ENCODE assay signal across 24 mouse cellular contexts in genomic region chr6:148980495-148980894, GRCm38 (mm10). TPM values are rescaled to one million over a fixed set of nuclear protein-coding genes. Genes with fewer than 3 reads are reported as not detected.
DNase-seq lines count a peak whose midpoint lies in the region; ATAC-seq and TF ChIP-seq lines count a peak whose summit lies in the region.
"Had no signal": no experiment of that assay in that cellular context is flagged by ENCODE, and none has a peak within 500 bp of the region (broad histone marks: within the 10 kb centered on the region; RNA-seq: fewer than 3 reads in every experiment).

No protein-coding gene starts in this region.

- 44% methylated on average over 2 of the region's 3 CpGs for WGBS in embryonic facial prominence, embryonic 11.5 days
- WGBS in embryonic facial prominence, embryonic 10.5 days, result 62% methylated on average over 3 of the region's 3 CpGs
- 79% methylated on average over 3 of the region's 3 CpGs for WGBS in hindbrain, embryonic 12.5 days

- H3K9ac ChIP-seq in embryonic facial prominence, embryonic 11.5 days (replicated peaks; ENCODE audit: low read length), result no peak overlapping the region
- no peak overlapping the region for H3K9ac ChIP-seq in hindbrain, embryonic 12.5 days
- H3K9ac ChIP-seq: intestine, embryonic 15.5 days; liver, embryonic 14.5 days had no signal

- DNase-seq in embryonic facial prominence, embryonic 11.5 days (ENCODE audit: low spot score), result peak; percentile 22
- no peak for DNase-seq in embryonic facial prominence, embryonic 10.5 days (ENCODE audit: low spot score)
- DNase-seq in kidney, postnatal 36 days, result no peak
- no peak for DNase-seq in MN1 (ENCODE audit: low spot score)
- DNase-seq: adrenal gland, adult 2 months; adrenal gland, postnatal 36 days; cerebellum, adult 18-20 months; cerebellum, postnatal 10 days; heart, postnatal 14 days; kidney, postnatal 4 days; layer of hippocampus, adult 9-11 months; liver; lung, adult 2 months; thymus, adult 2 months; thymus, postnatal 4 days had no signal

- no peaks in the 10 kb centered on the region for H3K36me3 ChIP-seq in embryonic facial prominence, embryonic 11.5 days (replicated peaks; ENCODE audit: control insufficient read depth, insufficient read depth, low read depth, low read length)
- no peaks in the 10 kb centered on the region for H3K36me3 ChIP-seq in embryonic facial prominence, embryonic 10.5 days (replicated peaks)
- no peaks in the 10 kb centered on the region for H3K36me3 ChIP-seq in C2C12 (ENCODE audit: control insufficient read depth, insufficient read depth)
- no peaks in the 10 kb centered on the region for H3K36me3 ChIP-seq in hindbrain, embryonic 12.5 days
- H3K36me3 ChIP-seq: intestine, embryonic 15.5 days had no signal

- no peaks in the 10 kb centered on the region for H3K4me1 ChIP-seq in embryonic facial prominence, embryonic 11.5 days (ENCODE audit: control insufficient read depth, insufficient read depth, low read length)
- peaks cover 6% of the 10 kb centered on the region; the same call in 1 of the 2 replicates for H3K4me1 ChIP-seq in embryonic facial prominence, embryonic 10.5 days
- no peaks in the 10 kb centered on the region for H3K4me1 ChIP-seq in hindbrain, embryonic 12.5 days
- H3K4me1 ChIP-seq: intestine, embryonic 15.5 days had no signal

- no peak overlapping the region for H3K4me3 ChIP-seq in embryonic facial prominence, embryonic 11.5 days (ENCODE audit: low read depth, low read length)
- H3K4me3 ChIP-seq in embryonic facial prominence, embryonic 10.5 days, result no peak overlapping the region
- no peak overlapping the region for H3K4me3 ChIP-seq in C2C12 (ENCODE audit: insufficient read depth, poor library complexity, severe bottlenecking)
- H3K4me3 ChIP-seq in hindbrain, embryonic 12.5 days, result no peak overlapping the region
- H3K4me3 ChIP-seq: intestine, embryonic 15.5 days had no signal

- no peak overlapping the region for H3ac ChIP-seq in C2C12 (ENCODE audit: control insufficient read depth, insufficient read length, low read depth)

- H3K9me3 ChIP-seq in embryonic facial prominence, embryonic 11.5 days (replicated peaks; ENCODE audit: control insufficient read depth, low read length), result no peaks in the 10 kb centered on the region
- H3K9me3 ChIP-seq in embryonic facial prominence, embryonic 10.5 days, result no peaks in the 10 kb centered on the region
- no peaks in the 10 kb centered on the region for H3K9me3 ChIP-seq in hindbrain, embryonic 12.5 days (replicated peaks)
- H3K9me3 ChIP-seq: intestine, embryonic 15.5 days had no signal

- H3K27ac ChIP-seq in embryonic facial prominence, embryonic 11.5 days (replicated peaks; ENCODE audit: low read depth, low read length), result no peak overlapping the region
- H3K27ac ChIP-seq in embryonic facial prominence, embryonic 10.5 days (replicated peaks), result no peak overlapping the region
- no peak overlapping the region for H3K27ac ChIP-seq in hindbrain, embryonic 12.5 days
- H3K27ac ChIP-seq: hindbrain, postnatal 0 days; intestine, embryonic 15.5 days; liver, embryonic 14.5 days had no signal

- no peaks in the 10 kb centered on the region for H3K79me3 ChIP-seq in C2C12 (ENCODE audit: low read depth)

- TF ChIP-seq CTCF in C2C12 (IDR thresholded peaks at IDR 0.05; ENCODE audit: control insufficient read depth, insufficient read depth, insufficient read length), result no peak

- ATAC-seq in embryonic facial prominence, embryonic 11.5 days (replicated peaks; ENCODE audit: insufficient number of reproducible peaks, low FRiP score, low TSS enrichment, low read depth), result no peak
- peak; percentile 88 for ATAC-seq in common myeloid progenitor, adult 5-6 weeks (replicated peaks; ENCODE audit: low read depth, poor library complexity, severe bottlenecking)
- ATAC-seq in megakaryocyte, adult 5-6 weeks (ENCODE audit: poor library complexity, severe bottlenecking), result peak; percentile 51; the same call in 1 of the 2 replicates
- no peak for ATAC-seq in hindbrain, embryonic 12.5 days (ENCODE audit: low FRiP score)
- ATAC-seq: forebrain, embryonic 16.5 days; hindbrain, postnatal 0 days; intestine, embryonic 15.5 days had no signal

- no peaks in the 10 kb centered on the region for H3K27me3 ChIP-seq in embryonic facial prominence, embryonic 11.5 days (ENCODE audit: control insufficient read depth, insufficient read depth, low read length)
- no peaks in the 10 kb centered on the region for H3K27me3 ChIP-seq in embryonic facial prominence, embryonic 10.5 days (replicated peaks; ENCODE audit: low read depth, poor library complexity, severe bottlenecking)
- H3K27me3 ChIP-seq in C2C12 (ENCODE audit: control insufficient read depth, insufficient read depth, insufficient read length), result no peaks in the 10 kb centered on the region
- H3K27me3 ChIP-seq in hindbrain, embryonic 12.5 days, result no peaks in the 10 kb centered on the region
- H3K27me3 ChIP-seq: intestine, embryonic 15.5 days had no signal

- H3K79me2 ChIP-seq in C2C12 (ENCODE audit: control insufficient read depth, insufficient read depth), result no peaks in the 10 kb centered on the region

- no peak overlapping the region; the same call in 1 of the 2 replicates for H3K4me2 ChIP-seq in embryonic facial prominence, embryonic 11.5 days (ENCODE audit: low read depth, low read length)
- no peak overlapping the region for H3K4me2 ChIP-seq in hindbrain, embryonic 12.5 days (replicated peaks)
- H3K4me2 ChIP-seq: intestine, embryonic 15.5 days; midbrain, embryonic 11.5 days had no signal

TF ChIP-seq in C2C12, 6 proteins besides CTCF, POLR2A, EP300 and RAD21:
- TF ChIP-seq MYOD1 (IDR thresholded peaks at IDR 0.05; ENCODE audit: control insufficient read depth, insufficient read length, low read depth) (no peak), CEBPB (IDR thresholded peaks at IDR 0.05; ENCODE audit: low read depth) (peak; percentile 60), MAX (IDR thresholded peaks at IDR 0.05) (no peak)

RNA-seq across cellular contexts. Expression of gene Sinhcaf, which starts 34.2 kb away (rescaled TPM):
- 254 and 263 TPM in 2 replicates for polyA plus RNA-seq in embryonic facial prominence, embryonic 11.5 days (2014; fragmentation: Nextera tagmentation; extraction: Ambion mirVana)
- polyA plus RNA-seq in embryonic facial prominence, embryonic 10.5 days (2016; fragmentation: Nextera tagmentation; extraction: Ambion mirVana), result 306 and 334 TPM in 2 replicates
- polyA plus RNA-seq in C2C12 (2012; fragmentation: generic; extraction: Trizol), result 22.4 TPM
- total RNA-seq in common myeloid progenitor, adult 5-6 weeks (2017), result 115 and 126 TPM in 2 replicates
- total RNA-seq in megakaryocyte, adult 5-6 weeks (2015), result 12.4 and 16.8 TPM in 2 replicates
- total RNA-seq in megakaryocyte, adult 5-6 weeks (2017), result 31.7 and 33.8 TPM in 2 replicates
- polyA plus RNA-seq in hindbrain, embryonic 12.5 days (2016; fragmentation: Nextera tagmentation; extraction: Ambion mirVana), result 164 and 166 TPM in 2 replicates

Comparison
In these comparisons a context has a peak if more than half of its experiments do, and no peak if none do; other contexts are left out.
1. ATAC-seq: peak in common myeloid progenitor, adult 5-6 weeks (single experiment) and megakaryocyte, adult 5-6 weeks (single experiment); none in embryonic facial prominence, embryonic 11.5 days (single experiment) and hindbrain, embryonic 12.5 days (single experiment).